ENCODE assay signal across 17 mouse cellular contexts in the genomic region with DNA sequence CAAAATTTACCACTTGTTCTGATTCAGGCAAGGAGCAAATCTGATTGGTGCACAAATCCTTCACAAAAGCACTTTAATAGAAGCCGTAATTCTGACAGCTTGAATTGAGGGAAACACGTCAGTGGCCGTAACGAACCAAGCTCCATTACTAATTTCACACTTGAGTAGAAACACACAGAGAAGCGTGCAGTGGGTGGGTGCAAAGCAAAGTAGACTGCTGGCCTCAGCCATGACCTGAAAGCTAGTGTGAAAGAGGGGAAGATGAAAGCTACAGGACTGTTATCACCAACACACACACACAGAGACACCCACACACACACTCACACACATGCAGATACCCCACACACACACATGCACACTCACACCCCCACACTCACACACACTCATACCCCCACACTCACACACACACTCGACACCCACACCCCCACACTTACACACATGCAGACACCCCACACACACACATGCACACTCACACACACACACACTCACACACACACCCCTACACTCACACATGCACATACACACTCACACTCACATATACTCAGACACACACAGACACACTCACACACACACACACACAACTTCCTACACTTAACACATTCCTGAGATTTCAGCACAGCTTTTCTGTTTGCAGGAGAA.
DNase-seq lines count a peak whose midpoint lies in the region; ATAC-seq and TF ChIP-seq lines count a peak whose summit lies in the region.
"Had no signal": no experiment of that assay in that cellular context is flagged by ENCODE, and none has a peak within 500 bp of the region (broad histone marks: within the 10 kb centered on the region; RNA-seq: fewer than 3 reads in every experiment).

No protein-coding gene starts in this region.

- no peak overlapping the region for H3K27ac ChIP-seq in kidney, embryonic 14.5 days (ENCODE audit: low read depth, low read length)
- H3K27ac ChIP-seq in midbrain, embryonic 13.5 days = no peak overlapping the region
- no peak overlapping the region for H3K27ac ChIP-seq in midbrain, embryonic 16.5 days (ENCODE audit: low read length)
- no peak overlapping the region for H3K27ac ChIP-seq in neural tube, embryonic 13.5 days (replicated peaks)
- H3K27ac ChIP-seq in liver, postnatal 0 days (ENCODE audit: low read depth) = no peak overlapping the region
- H3K27ac ChIP-seq: limb, embryonic 13.5 days; liver, embryonic 15.5 days; macrophage had no signal

- H3K9me3 ChIP-seq in kidney, embryonic 14.5 days (ENCODE audit: control insufficient read depth, low read length) = no peaks in the 10 kb centered on the region
- no peaks in the 10 kb centered on the region for H3K9me3 ChIP-seq in midbrain, embryonic 13.5 days
- no peaks in the 10 kb centered on the region for H3K9me3 ChIP-seq in midbrain, embryonic 16.5 days (replicated peaks; ENCODE audit: control insufficient read depth, low read length, poor library complexity, severe bottlenecking)
- no peaks in the 10 kb centered on the region for H3K9me3 ChIP-seq in neural tube, embryonic 13.5 days
- H3K9me3 ChIP-seq in liver, postnatal 0 days (ENCODE audit: low read length) = no peaks in the 10 kb centered on the region
- H3K9me3 ChIP-seq: limb, embryonic 13.5 days; liver, embryonic 15.5 days had no signal

- H3K4me2 ChIP-seq in kidney, embryonic 14.5 days (replicated peaks; ENCODE audit: low read depth, low read length) = no peak overlapping the region
- H3K4me2 ChIP-seq in midbrain, embryonic 13.5 days (replicated peaks) = no peak overlapping the region
- no peak overlapping the region for H3K4me2 ChIP-seq in midbrain, embryonic 16.5 days (ENCODE audit: low read length)
- H3K4me2 ChIP-seq in neural tube, embryonic 13.5 days = no peak overlapping the region
- H3K4me2 ChIP-seq in liver, postnatal 0 days (ENCODE audit: low read depth, low read length) = no peak overlapping the region
- H3K4me2 ChIP-seq: limb, embryonic 13.5 days; liver, embryonic 15.5 days had no signal

- 51% methylated on average over 6 of the region's 6 CpGs for WGBS in kidney, embryonic 14.5 days
- WGBS in midbrain, embryonic 13.5 days = 32% methylated on average over 6 of the region's 6 CpGs
- 44% methylated on average over 6 of the region's 6 CpGs for WGBS in midbrain, embryonic 16.5 days
- WGBS in neural tube, embryonic 13.5 days = 23% methylated on average over 6 of the region's 6 CpGs
- 73% methylated on average over 6 of the region's 6 CpGs for WGBS in liver, postnatal 0 days (ENCODE audit: insufficient replicate concordance)

- no peak for TF ChIP-seq CTCF in liver, postnatal 0 days (IDR thresholded peaks at IDR 0.05; ENCODE audit: low read depth)

- no peaks in the 10 kb centered on the region for H3K36me3 ChIP-seq in kidney, embryonic 14.5 days (ENCODE audit: control insufficient read depth, insufficient read depth, low read length)
- no peaks in the 10 kb centered on the region for H3K36me3 ChIP-seq in midbrain, embryonic 13.5 days
- H3K36me3 ChIP-seq in midbrain, embryonic 16.5 days (ENCODE audit: control insufficient read depth, insufficient read depth, low read length) = no peaks in the 10 kb centered on the region
- no peaks in the 10 kb centered on the region for H3K36me3 ChIP-seq in neural tube, embryonic 13.5 days
- no peaks in the 10 kb centered on the region for H3K36me3 ChIP-seq in liver, postnatal 0 days (replicated peaks; ENCODE audit: insufficient read depth, low read length)
- H3K36me3 ChIP-seq: limb, embryonic 13.5 days; liver, embryonic 15.5 days had no signal

- H3K4me3 ChIP-seq in kidney, embryonic 14.5 days (ENCODE audit: low read length) = no peak overlapping the region
- H3K4me3 ChIP-seq in midbrain, embryonic 13.5 days (replicated peaks) = no peak overlapping the region
- H3K4me3 ChIP-seq in midbrain, embryonic 16.5 days (ENCODE audit: low read depth, low read length) = no peak overlapping the region
- no peak overlapping the region for H3K4me3 ChIP-seq in neural tube, embryonic 13.5 days
- no peak overlapping the region for H3K4me3 ChIP-seq in liver, postnatal 0 days (ENCODE audit: low read depth, low read length)
- H3K4me3 ChIP-seq: limb, embryonic 13.5 days; liver, embryonic 15.5 days had no signal

- peak; percentile 56 for ATAC-seq in kidney, embryonic 14.5 days (ENCODE audit: low FRiP score, low TSS enrichment)
- ATAC-seq in midbrain, embryonic 13.5 days = peak; percentile 62
- no peak for ATAC-seq in midbrain, embryonic 16.5 days
- ATAC-seq in neural tube, embryonic 13.5 days (ENCODE audit: low read depth) = peak; percentile 40; the same call in 1 of the 2 replicates
- ATAC-seq in liver, postnatal 0 days = no peak

- no peaks in the 10 kb centered on the region for H3K4me1 ChIP-seq in kidney, embryonic 14.5 days (ENCODE audit: control insufficient read depth, insufficient read depth, low read length)
- H3K4me1 ChIP-seq in midbrain, embryonic 13.5 days (replicated peaks) = 0 out of 2 replicates have a peak, but pooled peaks cover 5% of the 10 kb centered on the region
- no peaks in the 10 kb centered on the region; the same call in 1 of the 2 replicates for H3K4me1 ChIP-seq in midbrain, embryonic 16.5 days (ENCODE audit: control insufficient read depth, insufficient read depth, low read length)
- peaks cover 10% of the 10 kb centered on the region for H3K4me1 ChIP-seq in neural tube, embryonic 13.5 days (replicated peaks)
- H3K4me1 ChIP-seq in liver, postnatal 0 days (ENCODE audit: insufficient read depth) = no peaks in the 10 kb centered on the region
- H3K4me1 ChIP-seq: liver, embryonic 15.5 days had no signal

- peak; percentile 59 for DNase-seq in embryo, embryonic 10.5 days (ENCODE audit: low spot score)
- no peak for DNase-seq in embryo, embryonic 10 days (ENCODE audit: low spot score)
- DNase-seq in kidney, adult 9 months = no peak
- DNase-seq in liver, postnatal 0 days = no peak
- DNase-seq: adrenal gland, postnatal 14 days; cerebellum, adult 9-10 months; gastrocnemius, postnatal 14 days; heart, postnatal 14 days; right cerebral cortex, postnatal 4 days had no signal

- H3K9ac ChIP-seq in kidney, embryonic 14.5 days (ENCODE audit: low read depth, low read length) = no peak overlapping the region
- H3K9ac ChIP-seq in midbrain, embryonic 13.5 days (replicated peaks) = no peak overlapping the region
- H3K9ac ChIP-seq in midbrain, embryonic 16.5 days (ENCODE audit: low read depth, low read length) = no peak overlapping the region
- no peak overlapping the region for H3K9ac ChIP-seq in neural tube, embryonic 13.5 days
- no peak overlapping the region for H3K9ac ChIP-seq in liver, postnatal 0 days (replicated peaks)
- H3K9ac ChIP-seq: limb, embryonic 13.5 days; liver, embryonic 15.5 days had no signal

- no peaks in the 10 kb centered on the region for H3K27me3 ChIP-seq in kidney, embryonic 14.5 days (ENCODE audit: control insufficient read depth, insufficient read depth, low read length)
- H3K27me3 ChIP-seq in midbrain, embryonic 13.5 days = no peaks in the 10 kb centered on the region
- H3K27me3 ChIP-seq in midbrain, embryonic 16.5 days (ENCODE audit: control insufficient read depth, insufficient read depth, low read depth, low read length) = no peaks in the 10 kb centered on the region
- 0 out of 2 replicates have a peak, but pooled peaks cover 4% of the 10 kb centered on the region for H3K27me3 ChIP-seq in neural tube, embryonic 13.5 days
- no peaks in the 10 kb centered on the region for H3K27me3 ChIP-seq in liver, postnatal 0 days (ENCODE audit: insufficient read depth, low read length)
- H3K27me3 ChIP-seq: CH12.LX; limb, embryonic 13.5 days; liver, embryonic 15.5 days had no signal

- no peak for TF ChIP-seq EP300 in liver, postnatal 0 days (IDR thresholded peaks at IDR 0.05; ENCODE audit: low read depth)

Comparison
In these comparisons a context has a peak if more than half of its experiments do, and no peak if none do; other contexts are left out.
1. ATAC-seq: peak in kidney, embryonic 14.5 days (single experiment), midbrain, embryonic 13.5 days (single experiment) and neural tube, embryonic 13.5 days (single experiment); none in midbrain, embryonic 16.5 days (single experiment) and liver, postnatal 0 days (single experiment).